Mouse (Mus musculus): ENCODE measurements at regions not wholly inside any gene's neighbourhood (a gene's known extent, or its start where the extent isn't known, plus 50 kb on each side); places are given as distances from the start of the nearest gene placed in this dataset.

DNA sequence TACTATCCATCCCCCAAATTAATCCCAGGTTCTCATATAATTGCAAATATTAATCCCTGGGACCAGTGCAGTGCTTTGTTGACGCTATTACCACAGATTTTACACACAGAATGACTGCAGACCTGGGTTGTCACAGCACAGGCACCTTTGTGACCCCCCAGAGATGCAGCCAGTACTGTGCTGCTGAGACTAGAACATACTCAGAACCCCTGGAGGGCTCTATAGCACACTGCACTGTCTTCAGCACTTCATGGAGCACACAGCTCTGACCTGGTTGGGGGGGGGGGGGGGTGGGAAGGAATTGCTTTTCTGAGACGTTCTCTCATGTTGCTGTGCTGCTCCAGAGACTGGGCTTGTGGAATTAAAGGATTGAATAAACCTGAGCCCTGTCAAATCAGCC, 154.9 kb upstream of the Gm34302 start:
- Histone ChIP-seq H3K4me1 (no peaks in the 10 kb centered on the region), H3K9ac (no peak overlapping the region), H3K27ac (replicated peaks) (no peak overlapping the region), H3K27me3 (no peaks in the 10 kb centered on the region), H3K36me3 (no peaks in the 10 kb centered on the region), H3K9me3 (replicated peaks) (no peaks in the 10 kb centered on the region), H3K4me3 (replicated peaks) (no peak overlapping the region), H3K4me2 (replicated peaks) (no peak overlapping the region)
- no peak for ATAC-seq (ENCODE audit: insufficient number of reproducible peaks, low FRiP score, low TSS enrichment, low read depth)
- 30% methylated on average over 2 of the region's 2 CpGs for WGBS

DNA sequence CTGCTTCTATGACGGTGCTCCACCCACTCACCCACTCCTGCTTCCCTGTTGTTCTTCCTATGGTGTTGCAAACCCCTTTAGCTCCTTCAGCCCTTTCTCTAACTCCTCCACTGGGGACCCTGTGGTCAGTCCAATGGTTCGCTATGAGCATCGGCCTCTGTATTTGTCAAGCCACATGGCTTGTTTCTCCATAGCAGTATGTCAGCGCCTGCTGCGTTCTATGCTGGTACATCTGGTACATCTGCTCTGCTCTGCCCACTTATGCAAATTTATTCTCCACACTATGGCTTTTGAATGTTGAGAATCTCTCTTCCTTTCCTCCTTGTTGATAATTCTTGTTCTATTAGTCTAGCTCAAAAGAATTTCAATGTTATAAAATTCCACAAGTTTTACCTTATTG, 154.2 kb upstream of the Gm34302 start:
- 65% methylated on average over 5 of the region's 5 CpGs for WGBS
- H3K4me2 ChIP-seq (replicated peaks), result no peak overlapping the region
- no peaks in the 10 kb centered on the region for H3K4me1 ChIP-seq
- H3K27ac ChIP-seq (replicated peaks), result no peak overlapping the region
- no peaks in the 10 kb centered on the region for H3K27me3 ChIP-seq
- no peaks in the 10 kb centered on the region for H3K36me3 ChIP-seq
- no peak for ATAC-seq (ENCODE audit: insufficient number of reproducible peaks, low FRiP score, low TSS enrichment, low read depth)
- no peak overlapping the region for H3K4me3 ChIP-seq (replicated peaks)
- no peaks in the 10 kb centered on the region for H3K9me3 ChIP-seq (replicated peaks)
- no peak overlapping the region for H3K9ac ChIP-seq

- H3K4me1 ChIP-seq, result no peaks in the 10 kb centered on the region
- no peak overlapping the region for H3K27ac ChIP-seq (replicated peaks)
- H3K9me3 ChIP-seq (replicated peaks), result no peaks in the 10 kb centered on the region
- 80% methylated on average over 5 of the region's 5 CpGs for WGBS
- no peak overlapping the region for H3K9ac ChIP-seq
- ATAC-seq (ENCODE audit: insufficient number of reproducible peaks, low FRiP score, low TSS enrichment, low read depth), result no peak
- H3K36me3 ChIP-seq, result no peaks in the 10 kb centered on the region
- H3K4me2 ChIP-seq (replicated peaks), result no peak overlapping the region
- no peak overlapping the region for H3K4me3 ChIP-seq (replicated peaks)
- no peaks in the 10 kb centered on the region for H3K27me3 ChIP-seq
These were observed 144.0 kb upstream of the Gm34302 start for GRCm38 (mm10) chr3:63627724-63628123.

DNA sequence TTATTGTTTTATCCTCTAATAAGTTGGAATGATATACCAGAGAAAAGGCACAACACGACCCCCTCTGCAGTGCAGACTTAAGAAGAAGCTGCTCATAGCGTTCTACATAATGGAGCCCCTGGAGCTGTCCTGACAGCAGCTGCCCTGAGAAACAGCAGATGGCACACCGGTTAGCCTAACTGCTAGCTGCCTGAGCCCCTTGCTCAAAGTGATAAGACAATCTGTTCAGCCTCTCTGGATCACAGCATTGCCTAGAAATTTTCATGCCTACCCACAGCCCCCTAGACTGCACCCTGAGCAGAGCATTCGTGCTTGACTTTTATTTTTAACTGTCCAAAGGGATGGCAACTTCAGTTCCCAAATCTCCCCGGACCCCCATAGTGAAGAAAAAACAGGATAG, 132.4 kb upstream of the Gm34302 start:
- 32% methylated on average over 5 of the region's 5 CpGs for WGBS
- Histone ChIP-seq H3K27ac (replicated peaks) (no peak overlapping the region), H3K36me3 (no peaks in the 10 kb centered on the region), H3K27me3 (no peaks in the 10 kb centered on the region), H3K9me3 (replicated peaks) (no peaks in the 10 kb centered on the region), H3K4me2 (replicated peaks) (no peak overlapping the region), H3K4me1 (no peaks in the 10 kb centered on the region), H3K4me3 (replicated peaks) (no peak overlapping the region), H3K9ac (no peak overlapping the region)
- no peak for ATAC-seq (ENCODE audit: insufficient number of reproducible peaks, low FRiP score, low TSS enrichment, low read depth)

GRCm38 (mm10) chr3:63613652-63614051, 130.0 kb upstream of the Gm34302 start:
- Histone ChIP-seq H3K4me3 (replicated peaks) (no peak overlapping the region), H3K36me3 (no peaks in the 10 kb centered on the region), H3K27me3 (no peaks in the 10 kb centered on the region), H3K9ac (no peak overlapping the region), H3K4me2 (replicated peaks) (no peak overlapping the region), H3K27ac (replicated peaks) (no peak overlapping the region), H3K9me3 (replicated peaks) (no peaks in the 10 kb centered on the region), H3K4me1 (no peaks in the 10 kb centered on the region)
- ATAC-seq (ENCODE audit: insufficient number of reproducible peaks, low FRiP score, low TSS enrichment, low read depth), result no peak
- 15% methylated on average over 1 of the region's 1 CpGs for whole genome bisulfite sequencing

DNA sequence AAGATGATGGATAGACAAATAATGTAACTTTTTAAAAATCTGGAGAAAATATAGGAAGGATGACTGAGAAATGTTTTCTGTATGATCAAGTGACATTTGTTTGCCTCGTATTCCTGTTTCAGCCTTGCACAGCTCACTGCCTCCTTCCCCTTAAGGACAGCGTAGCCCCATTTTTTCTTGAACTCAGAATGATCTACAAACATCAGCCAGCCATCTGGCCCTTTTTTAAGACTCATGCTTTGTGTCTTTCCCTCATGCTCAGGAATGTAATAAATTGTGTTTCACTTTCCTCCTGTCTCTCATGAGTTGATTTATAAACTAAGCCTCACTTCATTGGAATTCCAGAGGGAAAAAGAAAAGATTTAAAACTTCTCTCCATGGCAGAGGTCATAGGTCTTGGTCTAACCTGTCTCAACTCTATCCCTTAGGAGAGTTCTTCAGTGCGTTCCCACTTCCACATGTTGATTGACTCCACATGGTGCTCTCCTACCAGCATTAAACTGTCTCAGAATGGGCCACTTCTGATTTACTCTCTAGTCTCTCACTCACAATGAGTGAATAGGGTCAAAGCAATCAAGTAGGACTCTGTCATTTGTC, 129.2 kb upstream of the Gm34302 start:
- Histone ChIP-seq H3K9ac (no peak overlapping the region), H3K27me3 (no peaks in the 10 kb centered on the region), H3K4me3 (replicated peaks) (no peak overlapping the region), H3K27ac (replicated peaks) (no peak overlapping the region), H3K4me1 (no peaks in the 10 kb centered on the region), H3K9me3 (replicated peaks) (no peaks in the 10 kb centered on the region), H3K4me2 (replicated peaks) (no peak overlapping the region), H3K36me3 (no peaks in the 10 kb centered on the region)
- no peak for ATAC-seq (ENCODE audit: insufficient number of reproducible peaks, low FRiP score, low TSS enrichment, low read depth)
- 44% methylated on average over 3 of the region's 3 CpGs for WGBS

GRCm38 (mm10) chr3:63610113-63610919, 126.6 kb upstream of the Gm34302 start:
- 35% methylated on average over 5 of the region's 5 CpGs for WGBS
- Histone ChIP-seq H3K36me3 (no peaks in the 10 kb centered on the region), H3K4me2 (replicated peaks) (no peak overlapping the region)

DNA sequence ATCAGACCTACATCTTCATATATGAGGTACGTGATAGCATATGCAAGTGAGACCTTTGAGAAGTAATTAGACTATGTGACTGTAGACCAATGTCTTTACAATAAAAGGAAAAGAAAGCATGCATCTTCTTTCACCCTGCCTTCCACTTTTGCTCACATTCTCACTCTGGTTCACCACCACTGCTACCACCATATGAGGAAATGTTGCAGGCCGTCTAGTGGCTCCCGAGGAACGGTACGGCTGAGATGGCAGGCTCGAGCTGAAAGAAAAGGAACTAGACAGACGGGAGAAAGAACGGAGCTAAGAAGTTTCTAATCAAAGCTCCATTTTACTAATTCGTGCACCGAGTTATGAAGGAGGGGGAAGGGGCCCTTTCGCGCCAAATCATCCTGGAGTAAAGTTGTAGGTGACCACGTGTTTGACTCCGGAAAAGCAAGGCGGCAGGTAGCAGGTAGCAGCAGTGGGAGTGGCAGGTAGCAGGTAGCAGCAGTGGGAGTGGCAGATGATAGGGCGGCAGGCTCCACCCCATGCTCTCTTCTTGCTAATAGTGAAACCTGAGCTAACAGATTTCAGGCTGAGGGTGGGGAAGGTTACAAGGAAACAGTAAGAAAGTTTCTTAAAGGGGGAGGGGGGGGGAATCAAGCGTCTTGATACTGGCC, 125.9 kb upstream of the Gm34302 start:
- Histone ChIP-seq H3K36me3 (no peaks in the 10 kb centered on the region), H3K4me1 (no peaks in the 10 kb centered on the region), H3K4me2 (replicated peaks) (peak overlapping the region; percentile 26; the same call in 1 of the 2 replicates), H3K9me3 (replicated peaks) (no peaks in the 10 kb centered on the region), H3K9ac (no peak overlapping the region), H3K27me3 (no peaks in the 10 kb centered on the region), H3K27ac (replicated peaks) (no peak overlapping the region), H3K4me3 (replicated peaks) (peak overlapping the region; percentile 23)
- 19% methylated on average over 17 of the region's 17 CpGs for WGBS
- peak; percentile 39; the same call in 1 of the 2 replicates for ATAC-seq (ENCODE audit: insufficient number of reproducible peaks, low FRiP score, low TSS enrichment, low read depth)

More at GRCm38 (mm10) chr3:63610113-63610919, 126.6 kb upstream of the Gm34302 start:
- H3K4me1 ChIP-seq, result no peaks in the 10 kb centered on the region
- no peaks in the 10 kb centered on the region for H3K27me3 ChIP-seq
- no peaks in the 10 kb centered on the region for H3K9me3 ChIP-seq (replicated peaks)
- no peak overlapping the region for H3K4me3 ChIP-seq (replicated peaks)
- no peak overlapping the region for H3K9ac ChIP-seq
- no peak for ATAC-seq (ENCODE audit: insufficient number of reproducible peaks, low FRiP score, low TSS enrichment, low read depth)
- H3K27ac ChIP-seq (replicated peaks), result no peak overlapping the region

- Histone ChIP-seq H3K9me3 (replicated peaks) (no peaks in the 10 kb centered on the region), H3K27me3 (no peaks in the 10 kb centered on the region), H3K36me3 (no peaks in the 10 kb centered on the region), H3K4me1 (no peaks in the 10 kb centered on the region), H3K4me2 (replicated peaks) (no peak overlapping the region), H3K9ac (no peak overlapping the region), H3K4me3 (replicated peaks) (no peak overlapping the region), H3K27ac (replicated peaks) (no peak overlapping the region)
- 77% methylated on average over 15 of the region's 15 CpGs for WGBS
- no peak for ATAC-seq (ENCODE audit: insufficient number of reproducible peaks, low FRiP score, low TSS enrichment, low read depth)
These were observed 99.3 kb upstream of the Gm34302 start for GRCm38 (mm10) chr3:63582717-63583696.

GRCm38 (mm10) chr3:63582180-63582579, 98.5 kb upstream of the Gm34302 start:
- WGBS, result 66% methylated on average over 6 of the region's 6 CpGs
- H3K4me2 ChIP-seq (replicated peaks), result no peak overlapping the region
- H3K36me3 ChIP-seq, result no peaks in the 10 kb centered on the region
- no peaks in the 10 kb centered on the region for H3K4me1 ChIP-seq
- H3K27me3 ChIP-seq, result no peaks in the 10 kb centered on the region
- H3K27ac ChIP-seq (replicated peaks), result no peak overlapping the region
- H3K4me3 ChIP-seq (replicated peaks), result no peak overlapping the region
- H3K9me3 ChIP-seq (replicated peaks), result no peaks in the 10 kb centered on the region
- no peak; the same call in 1 of the 2 replicates for ATAC-seq (ENCODE audit: insufficient number of reproducible peaks, low FRiP score, low TSS enrichment, low read depth)
- H3K9ac ChIP-seq, result no peak overlapping the region

All from embryonic facial prominence, embryonic 15.5 days (tissue).